Mouse (Mus musculus) R1 (cell line): ENCODE results near the gene Acot4.
"Not testable (repeated sequence)": the region's sequence is repeated elsewhere in the genome, so short reads cannot be mapped to it uniquely, and the experiment has no call there.

Experiments used
- DNase-seq: peaks from one replicate; pipeline ENCODE4 v3.0.0-alpha.2; 2018; ENCODE audit warnings: low read depth, low spot score

The Acot4 gene

DNA sequence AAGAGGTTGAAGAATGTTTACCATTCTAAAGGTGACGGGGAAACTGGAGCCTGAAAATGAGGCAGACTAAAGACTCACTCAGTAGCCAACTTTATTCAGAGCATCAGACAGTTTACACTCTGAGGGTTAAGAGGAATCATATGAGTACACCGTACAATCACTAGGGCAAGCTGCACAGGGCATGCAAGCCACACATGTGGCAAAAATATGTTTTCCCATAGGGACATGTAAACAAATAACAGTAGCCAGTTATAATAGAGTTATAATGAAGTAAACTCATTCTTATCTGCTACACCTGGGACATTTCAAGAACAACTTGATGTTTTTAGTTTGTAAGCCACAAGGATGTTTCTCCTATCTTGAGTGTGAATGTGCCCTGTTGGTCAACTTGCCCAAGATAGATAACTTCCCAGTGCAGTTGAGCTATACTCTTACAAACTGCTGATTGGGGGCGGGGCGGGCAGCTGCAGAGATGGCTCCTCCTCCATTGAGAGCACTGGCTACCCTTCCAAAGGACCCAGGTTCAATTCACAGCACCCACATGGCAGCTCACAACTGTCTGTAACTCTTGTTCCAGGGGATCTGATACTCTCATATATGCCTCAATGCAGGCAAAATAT lies 39.3 kb downstream of the Acot4 start:
- DNase-seq = no peak

DNA sequence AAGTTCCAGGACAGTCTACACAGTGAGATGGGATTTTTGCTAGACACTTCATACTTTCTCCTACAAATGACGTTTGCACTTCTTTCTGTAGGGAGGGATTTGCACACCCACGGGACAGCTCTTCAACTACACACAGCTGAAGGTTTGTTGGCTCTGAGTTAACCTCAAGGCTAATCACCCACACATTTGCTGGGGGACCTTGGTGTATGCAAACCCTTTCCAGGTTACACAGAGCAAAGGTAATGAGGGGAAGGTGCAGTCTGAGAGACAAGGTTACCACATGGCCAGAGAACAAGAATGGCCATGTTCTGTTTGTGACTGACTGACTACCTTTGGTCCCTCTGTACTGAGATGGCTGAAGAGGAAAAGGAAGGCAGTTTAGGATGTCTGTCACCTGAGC lies 45.7 kb downstream of the Acot4 start:
- DNase-seq = no peak

DNA sequence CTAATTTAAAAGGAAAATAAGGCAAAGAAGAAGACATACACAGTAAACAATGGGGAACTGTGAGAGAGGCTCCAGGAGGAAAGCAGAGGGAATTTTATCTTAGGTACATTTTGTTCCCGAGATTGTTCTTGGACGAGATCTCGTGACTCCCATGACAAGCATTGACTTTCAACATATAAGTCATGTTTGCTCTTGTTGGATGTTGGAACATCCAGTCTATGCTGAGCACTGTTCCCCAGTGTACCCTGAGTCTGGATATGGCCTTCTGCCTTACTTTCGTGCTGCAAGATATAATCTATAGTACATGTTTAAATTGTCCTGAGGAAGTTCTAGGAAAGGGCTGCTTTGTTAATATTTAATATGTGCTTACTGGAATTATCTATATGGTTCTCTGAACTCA lies 46.4 kb downstream of the Acot4 start:
- no peak for DNase-seq

DNA sequence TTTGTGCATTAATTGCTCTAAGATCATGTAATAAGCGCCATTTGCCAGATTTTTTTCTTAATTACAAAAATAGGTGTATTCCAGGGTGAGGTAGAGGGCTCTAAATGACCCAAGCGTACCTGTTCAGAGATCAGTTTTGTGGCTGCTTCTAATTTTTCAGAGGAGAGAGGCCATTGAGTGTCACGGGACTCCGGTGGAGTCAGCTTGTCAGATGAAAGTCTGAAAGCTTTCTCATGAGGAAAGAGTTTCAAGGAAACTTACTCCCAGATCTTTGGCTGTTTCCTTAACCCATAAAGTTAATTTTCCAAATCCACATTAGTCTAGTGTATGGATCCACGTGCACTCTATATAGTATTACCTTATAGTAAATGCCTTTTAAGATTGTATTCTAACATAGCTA lies 56.5 kb downstream of the Acot4 start:
- not testable (repeated sequence) for DNase-seq
